Mouse (Mus musculus): Measurements from ENCODE around the gene Sbpl. TPM values are rescaled to one million over a fixed set of nuclear protein-coding genes. Genes with fewer than 3 reads are reported as not detected.
A peak's percentile ranks its signal among the peaks of the same experiment; 100 is the strongest.

Gene Sbpl
- not detected in 2 replicates for total RNA-seq (2015)
- not detected in 2 replicates for total RNA-seq (2017)

DNA sequence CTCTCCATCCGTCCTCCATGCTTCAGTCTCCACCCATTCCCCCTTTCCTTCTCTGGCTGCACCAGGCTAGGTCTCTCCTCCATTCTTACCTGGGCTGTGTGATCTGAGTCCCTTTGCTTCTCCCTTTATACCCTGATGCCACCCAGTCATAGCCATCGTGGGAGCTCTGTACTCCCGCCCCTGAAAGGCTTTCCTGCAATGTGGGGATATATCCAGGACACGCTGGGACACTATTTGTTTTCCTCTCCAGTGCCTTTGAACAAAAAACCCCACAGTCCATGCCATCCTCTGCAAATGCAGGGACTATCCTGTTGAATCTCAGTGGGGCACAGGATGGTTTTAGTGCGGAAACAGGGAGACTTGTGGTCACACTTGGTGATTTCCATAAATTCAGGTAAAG is at the start of gene Sbpl:
Gene Sbpl, minus strand, starts transcription at position 101 of the 400 bp plus-strand sequence.
- ATAC-seq (replicated peaks; ENCODE audit: poor library complexity), result no peak

- no peak for ATAC-seq (replicated peaks; ENCODE audit: poor library complexity)
These were observed 49.1 kb upstream of the Sbpl start for GRCm38 (mm10) chr17:24004071-24004665.

DNA sequence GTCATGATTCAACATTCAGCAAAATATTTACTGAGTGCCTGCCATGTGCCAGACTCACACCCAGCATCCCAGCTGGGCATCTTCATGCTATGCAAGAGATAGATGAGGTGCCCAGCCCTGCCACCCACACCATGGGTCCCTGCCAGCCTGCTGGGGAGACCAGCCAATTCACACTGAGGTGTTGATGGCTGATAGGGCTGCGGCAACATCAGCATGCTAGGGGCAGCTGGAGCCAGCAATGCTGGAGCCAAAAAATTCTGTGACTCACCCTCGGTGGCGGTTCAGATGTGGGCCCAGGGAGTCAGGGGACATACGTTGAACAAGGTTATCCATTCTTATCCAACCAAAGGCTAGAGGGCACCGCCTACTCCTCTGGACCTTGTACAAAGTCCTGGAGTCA is 45.3 kb upstream of the Sbpl start:
- peak; percentile 81 for ATAC-seq (replicated peaks; ENCODE audit: poor library complexity)

DNA sequence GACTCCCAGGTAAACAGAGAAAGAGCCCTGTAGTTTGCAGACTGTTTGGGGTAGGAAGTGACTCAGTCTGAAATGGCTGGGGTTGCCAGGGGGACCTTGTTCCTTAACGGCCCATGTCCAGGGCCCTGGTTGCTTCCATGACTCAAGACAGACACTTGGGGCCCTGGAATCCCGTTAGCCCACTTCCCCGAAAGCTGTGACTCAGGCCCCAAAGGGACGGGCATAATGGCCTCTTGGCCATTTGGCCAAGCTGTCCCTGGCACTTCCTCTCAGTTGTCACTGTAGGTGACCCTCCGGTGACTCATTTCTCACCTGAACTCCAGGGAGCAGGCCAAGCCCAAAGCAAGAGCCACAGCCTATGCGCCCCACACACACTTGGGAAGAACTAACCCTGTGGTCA is 43.3 kb upstream of the Sbpl start:
- no peak for ATAC-seq (replicated peaks; ENCODE audit: poor library complexity)

DNA sequence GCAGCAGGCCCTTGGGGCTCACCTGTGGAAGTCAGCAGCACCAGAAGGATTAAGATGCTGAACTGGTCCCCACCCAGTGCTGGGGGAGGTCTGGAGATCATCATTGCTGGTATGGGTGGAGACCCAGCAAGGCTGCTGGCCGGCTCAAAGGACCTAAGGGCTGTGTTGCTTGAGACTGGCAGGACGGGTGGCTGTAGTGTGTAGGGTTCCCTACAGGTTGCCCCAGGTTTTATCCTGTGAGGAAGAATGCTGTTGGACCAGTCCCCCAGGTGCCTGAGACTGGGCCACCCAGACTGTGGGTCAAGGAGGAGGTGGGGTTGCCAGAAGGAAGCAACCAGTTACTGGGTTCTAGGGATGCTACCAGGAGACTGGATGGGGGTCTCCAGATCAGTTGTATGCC is 42.8 kb upstream of the Sbpl start, which contains the start of gene Prss22:
Gene Prss22, minus strand, starts transcription at position 200 of the 400 bp plus-strand sequence.
- no peak for ATAC-seq (replicated peaks; ENCODE audit: poor library complexity)

DNA sequence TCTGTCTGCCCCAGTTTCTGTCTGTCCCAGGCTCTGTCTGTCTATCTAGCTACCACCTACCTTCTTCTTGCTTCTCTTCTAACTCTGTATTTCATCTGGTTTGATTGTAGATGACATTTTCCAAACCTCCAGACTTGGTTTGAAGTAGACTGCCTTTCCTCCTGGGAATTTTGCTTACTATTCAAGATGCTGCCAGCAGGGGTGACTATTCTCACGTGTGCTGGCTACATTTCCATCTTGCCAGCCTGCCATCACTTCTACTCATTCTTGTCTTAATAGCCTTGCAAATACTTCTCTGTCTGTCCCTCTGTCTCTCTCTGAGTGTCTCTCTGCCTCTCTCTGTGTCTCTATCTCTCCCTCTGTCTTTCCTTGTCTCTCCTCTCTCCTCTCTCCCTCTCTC is 40.3 kb upstream of the Sbpl start:
- no peak for ATAC-seq (replicated peaks; ENCODE audit: poor library complexity)

DNA sequence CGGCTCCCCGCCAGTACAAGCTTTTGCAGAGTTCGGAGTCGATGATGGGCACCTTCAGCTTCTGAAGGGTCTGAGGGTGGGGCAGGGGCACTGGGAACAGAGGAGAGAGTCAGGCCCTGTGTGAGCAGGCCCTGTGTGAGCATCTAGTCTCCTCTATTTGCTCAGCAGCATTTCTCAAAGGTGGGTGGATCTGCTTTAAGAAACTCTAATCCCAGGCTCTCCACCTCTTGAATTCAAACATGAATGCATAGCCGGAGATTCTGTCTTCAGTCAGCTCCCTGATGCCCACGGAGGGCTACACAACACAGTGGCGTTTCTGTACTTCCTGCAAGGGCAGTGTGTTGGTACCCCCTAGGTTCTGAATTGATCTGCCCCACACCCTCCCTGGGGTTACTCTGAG is 39.6 kb upstream of the Sbpl start:
- no peak for ATAC-seq (replicated peaks; ENCODE audit: poor library complexity)

- peak; percentile 99 for ATAC-seq (replicated peaks; ENCODE audit: poor library complexity)
These were observed 38.7 kb upstream of the Sbpl start for GRCm38 (mm10) chr17:23993559-23994428.

DNA sequence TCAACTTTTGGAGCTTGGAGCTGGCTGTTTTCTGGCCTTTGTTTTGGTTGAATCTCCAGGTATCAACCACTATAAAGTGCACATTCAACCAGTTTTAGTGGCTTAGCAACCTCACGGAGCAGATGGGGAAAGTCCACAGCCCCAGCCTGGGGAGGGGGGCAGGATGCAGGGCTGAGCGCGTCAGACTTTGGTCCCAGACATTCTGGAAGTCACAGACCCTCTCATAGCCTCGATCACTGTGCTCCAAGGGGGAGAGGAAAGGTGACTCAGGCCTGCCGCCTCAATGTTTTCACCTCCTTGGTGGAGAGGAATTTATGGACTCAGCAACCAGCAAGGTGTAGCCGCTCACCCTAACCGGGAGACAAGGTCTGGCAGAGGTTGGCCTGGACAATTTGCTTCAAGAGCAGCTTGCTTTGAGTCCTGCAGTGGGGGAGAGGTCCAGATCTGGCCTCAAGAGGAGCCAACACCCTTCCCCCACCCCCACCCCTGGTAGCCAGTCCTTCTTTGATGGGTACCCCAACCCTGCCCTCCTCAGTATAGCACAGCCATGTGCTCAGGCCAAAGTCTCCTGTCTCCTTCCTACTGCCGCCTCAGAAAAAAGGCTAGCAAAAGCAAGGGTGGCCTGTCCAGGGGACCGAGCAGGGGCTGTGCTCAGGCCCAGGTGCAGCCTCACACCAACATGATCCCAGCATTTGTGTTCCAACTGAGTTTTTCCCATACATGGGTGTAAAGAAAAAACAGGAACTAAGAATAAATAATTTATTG is 37.9 kb upstream of the Sbpl start:
- 0 out of 2 replicates have a peak, but pooled peaks have one; percentile 4 for ATAC-seq (replicated peaks; ENCODE audit: poor library complexity)

DNA sequence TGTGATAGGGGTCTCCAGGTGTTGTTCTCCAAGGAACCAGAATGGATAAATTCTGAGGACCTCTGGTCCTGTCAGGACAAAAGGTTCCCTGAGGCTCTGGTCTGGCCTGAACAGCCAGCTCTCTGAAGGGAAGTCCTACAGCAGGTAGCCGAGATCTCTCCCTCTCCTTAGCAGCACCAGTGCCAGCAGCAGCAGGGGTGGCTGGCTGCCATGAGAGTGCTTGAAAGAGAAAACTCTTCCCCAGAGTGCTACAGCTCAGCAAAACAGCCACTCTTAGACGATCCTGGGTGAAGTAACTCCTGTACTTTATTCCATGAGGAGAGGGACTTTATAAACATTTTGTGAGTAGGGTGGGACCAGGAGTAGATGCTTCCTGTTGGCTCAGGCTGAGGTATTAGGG is 34.7 kb upstream of the Sbpl start:
- ATAC-seq (replicated peaks; ENCODE audit: poor library complexity), result no peak

GRCm38 (mm10) chr17:23984989-23985388 is 29.9 kb upstream of the Sbpl start:
- no peak for ATAC-seq (replicated peaks; ENCODE audit: poor library complexity)

GRCm38 (mm10) chr17:23982912-23983311 is 27.8 kb upstream of the Sbpl start:
- ATAC-seq (replicated peaks; ENCODE audit: poor library complexity), result 0 out of 2 replicates have a peak, but pooled peaks have one; percentile 16

DNA sequence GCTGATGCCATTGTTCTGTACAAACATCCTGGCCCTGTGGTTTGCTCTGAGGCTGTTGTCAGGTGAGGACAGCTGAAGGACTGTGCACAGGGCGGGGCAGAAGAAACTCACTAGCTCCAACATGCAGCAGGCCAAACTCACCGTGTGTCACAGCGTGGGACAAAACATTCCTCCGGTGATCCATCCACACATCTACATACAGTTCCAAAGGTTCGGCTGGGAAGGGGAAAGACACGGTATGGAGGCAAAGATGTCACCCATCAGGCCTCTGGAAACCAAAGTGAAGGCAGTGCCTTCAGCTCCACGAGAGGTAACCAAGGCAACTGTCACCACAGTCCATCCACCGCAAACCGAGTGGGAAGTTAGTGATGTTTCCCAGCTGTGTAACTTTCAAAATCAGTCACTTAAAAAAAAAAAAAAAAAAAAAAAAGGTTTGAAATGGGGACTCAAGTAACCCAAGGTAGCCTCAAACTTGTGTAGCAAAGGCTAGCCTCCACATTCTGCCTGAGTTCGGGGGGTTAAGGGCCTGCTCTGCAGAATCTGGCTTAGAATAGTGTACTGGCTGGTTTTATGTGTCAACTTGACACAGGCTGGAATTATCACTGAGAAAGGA is 25.3 kb upstream of the Sbpl start, which contains the start of gene Prss30:
Gene Prss30, minus strand, starts transcription at position 270 of the 613 bp plus-strand sequence.
- peak; percentile 72 for ATAC-seq (replicated peaks; ENCODE audit: poor library complexity)

DNA sequence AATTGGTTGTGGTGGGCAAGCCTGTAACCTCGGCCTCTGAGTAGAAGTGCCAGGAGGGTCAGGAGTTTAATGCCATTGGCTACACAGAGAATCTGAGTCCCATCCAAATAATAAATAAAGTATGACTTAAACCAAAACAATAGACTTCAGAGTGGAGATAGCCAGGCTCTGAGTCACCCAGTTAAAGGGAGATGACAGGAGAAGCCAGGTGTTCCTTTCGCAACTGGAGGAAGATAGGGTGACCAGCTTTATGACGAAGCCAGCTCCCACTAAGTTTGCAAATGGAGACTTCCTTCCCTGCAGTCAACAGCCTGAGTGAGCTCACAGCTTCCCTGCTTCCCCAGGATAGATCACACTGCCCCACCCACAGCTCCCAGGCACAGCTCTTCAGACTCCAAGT is 24.4 kb upstream of the Sbpl start:
- ATAC-seq (replicated peaks; ENCODE audit: poor library complexity), result peak; percentile 23; the same call in 1 of the 2 replicates

DNA sequence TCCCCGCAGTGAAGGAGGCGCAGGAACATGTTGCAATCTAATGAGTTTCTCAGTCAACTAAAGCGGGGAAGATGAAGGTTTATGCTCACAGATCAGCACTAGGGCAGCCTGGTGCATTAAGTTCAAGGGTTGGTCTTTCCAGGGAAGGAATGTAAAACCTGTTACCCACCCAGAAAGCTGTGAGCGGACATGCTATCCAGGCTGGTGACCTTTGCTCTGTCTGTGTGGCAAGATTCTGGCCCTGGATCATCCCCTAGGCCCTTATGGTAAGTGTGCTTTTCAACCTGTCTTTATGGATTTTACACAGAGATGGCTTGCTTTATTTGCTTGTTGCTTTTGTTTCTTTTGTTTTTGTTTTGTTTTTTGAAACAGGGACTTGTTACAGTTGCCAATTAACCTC is 21.6 kb upstream of the Sbpl start:
- no peak for ATAC-seq (replicated peaks; ENCODE audit: poor library complexity)

DNA sequence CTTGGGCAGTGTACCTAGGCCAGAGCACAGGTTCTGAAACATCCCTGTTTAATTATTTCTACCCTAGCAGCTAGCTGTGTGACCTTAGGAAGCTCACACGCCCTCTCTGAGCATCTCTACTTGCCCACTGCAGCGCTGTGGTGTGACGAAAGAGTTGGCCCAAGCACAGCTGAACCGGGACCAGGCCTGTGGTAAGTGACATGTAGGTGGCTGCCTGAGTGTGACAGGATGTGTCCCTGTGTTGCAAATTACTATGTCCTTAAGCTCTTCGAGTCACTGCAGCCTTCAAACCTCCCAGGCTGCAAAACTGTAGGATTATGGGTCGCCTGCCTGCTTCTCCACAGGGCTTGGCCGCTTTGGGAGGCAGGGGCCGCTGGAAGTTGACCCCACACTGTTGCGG is 16.2 kb upstream of the Sbpl start:
- ATAC-seq (replicated peaks; ENCODE audit: poor library complexity), result no peak

GRCm38 (mm10) chr17:23969231-23969630 is 14.2 kb upstream of the Sbpl start:
- peak; percentile 86 for ATAC-seq (replicated peaks; ENCODE audit: poor library complexity)

DNA sequence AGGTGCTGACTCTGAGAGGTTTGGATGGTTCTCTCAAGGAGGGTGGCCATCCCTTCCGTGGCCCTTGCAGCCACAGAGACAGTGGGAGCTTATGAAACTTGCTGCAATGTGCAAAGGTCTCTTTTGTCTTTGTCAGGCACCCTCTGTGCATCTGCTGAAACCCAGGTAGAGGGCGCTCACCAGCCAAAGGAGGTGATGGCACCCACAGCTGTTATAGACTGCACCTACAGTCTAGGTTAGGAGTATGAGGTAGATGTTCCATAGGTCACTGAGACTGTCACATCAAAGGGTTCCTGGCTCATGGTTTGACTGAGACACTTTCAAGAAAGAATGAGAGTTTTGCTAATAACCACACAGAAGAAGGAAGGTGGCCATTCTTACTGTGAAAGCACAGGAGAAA is 13.7 kb upstream of the Sbpl start:
- ATAC-seq (replicated peaks; ENCODE audit: poor library complexity), result no peak

DNA sequence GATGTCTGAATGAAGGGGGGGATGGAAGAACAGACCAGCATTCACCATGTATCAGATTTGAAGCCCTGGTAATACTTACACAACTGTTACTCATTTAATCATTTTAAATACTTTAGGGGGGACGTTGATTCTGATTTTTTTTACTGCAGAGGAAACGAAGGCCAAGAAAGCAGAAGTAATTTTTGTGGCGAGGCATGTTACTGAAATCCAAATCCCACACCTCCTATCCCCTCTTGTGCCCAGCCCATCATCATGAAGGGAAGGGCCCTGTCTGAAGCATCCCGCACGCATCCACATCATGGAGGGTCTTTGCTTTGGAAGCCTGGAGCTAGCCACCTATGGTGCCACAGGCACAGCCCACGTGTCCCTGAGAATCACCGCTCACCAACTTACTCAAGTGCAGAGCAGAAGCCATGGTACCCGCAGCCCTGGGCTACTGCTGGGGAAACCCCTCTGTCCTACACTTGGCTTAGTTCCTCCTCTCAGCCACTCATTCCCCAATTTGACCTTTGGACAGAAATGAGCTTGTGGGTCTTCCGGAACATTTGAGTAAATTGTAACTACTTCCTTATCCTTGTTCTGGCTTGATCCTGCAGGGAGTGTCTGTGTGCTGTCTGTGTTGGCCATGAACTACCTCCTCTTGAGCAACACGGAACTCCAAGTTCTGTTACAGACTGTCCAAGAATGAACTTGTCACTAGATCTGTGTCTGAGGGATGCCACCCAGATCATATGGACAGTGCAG is 11.8 kb upstream of the Sbpl start:
- ATAC-seq (replicated peaks; ENCODE audit: poor library complexity), result peak; percentile 79

GRCm38 (mm10) chr17:23965805-23966425 is 10.8 kb upstream of the Sbpl start:
- ATAC-seq (replicated peaks; ENCODE audit: poor library complexity), result no peak
